Mouse (Mus musculus) layer of hippocampus, postnatal 10 days (tissue): ENCODE results near the gene Tbc1d30. TPM values are rescaled to one million over a fixed set of nuclear protein-coding genes. Genes with fewer than 3 reads are reported as not detected.
A peak's percentile ranks its signal among the peaks of the same experiment; 100 is the strongest.
"Not testable (repeated sequence)": the region's sequence is repeated elsewhere in the genome, so short reads cannot be mapped to it uniquely, and the experiment has no call there.

ENCODE experiments used
- DNase-seq, 2 experiments: peaks; one replicate each; pipeline ENCODE4 v3.0.0; 2021; ENCODE audit warnings: low spot score in 2 of 2
- total RNA-seq, 2 experiments: library from RNA; stranded (reverse); gene quantifications; 2 replicates each; pipeline ENCODE4 v1.2.3; 2021

The Tbc1d30 gene
- total RNA-seq, 2 experiments from 2014 or later, result 42.0 to 44.1 TPM

GRCm38 (mm10) chr10:121365781-121366272 lies 14.7 kb upstream of the Tbc1d30 start:
- DNase-seq, result no peak

GRCm38 (mm10) chr10:121364801-121365564 lies 13.9 kb upstream of the Tbc1d30 start, which contains the start of gene Gns:
Gene Gns (plus strand): TSS chr10:121365090.
- peak; percentile 85 to 88 for DNase-seq

GRCm38 (mm10) chr10:121364306-121364705 lies 13.2 kb upstream of the Tbc1d30 start:
- DNase-seq, result no peak

- no peak for DNase-seq
These were observed 12.1 kb upstream of the Tbc1d30 start for GRCm38 (mm10) chr10:121363201-121363600.

- DNase-seq, result no peak
These were observed 9.3 kb upstream of the Tbc1d30 start for GRCm38 (mm10) chr10:121360358-121360757.

- no peak for DNase-seq
These were observed 713 bp upstream of the Tbc1d30 start for GRCm38 (mm10) chr10:121351692-121352290.

- DNase-seq, result no peak
These were observed 567 bp downstream of the Tbc1d30 start for GRCm38 (mm10) chr10:121350357-121351065.

GRCm38 (mm10) chr10:121349244-121349643 lies 1.8 kb downstream of the Tbc1d30 start:
- DNase-seq, result no peak

GRCm38 (mm10) chr10:121343867-121344266 lies 7.2 kb downstream of the Tbc1d30 start:
- DNase-seq, result no peak

GRCm38 (mm10) chr10:121342260-121342659 lies 8.8 kb downstream of the Tbc1d30 start:
- no peak for DNase-seq

GRCm38 (mm10) chr10:121340754-121341593 lies 10.1 kb downstream of the Tbc1d30 start:
- no peak for DNase-seq

- DNase-seq, result not testable (repeated sequence)
These were observed 14.5 kb downstream of the Tbc1d30 start for GRCm38 (mm10) chr10:121336536-121336935.

- peak; percentile 60 to 68 for DNase-seq
These were observed 16.5 kb downstream of the Tbc1d30 start for GRCm38 (mm10) chr10:121334576-121334975.

- DNase-seq, result peak; percentile 58 to 73
These were observed 20.1 kb downstream of the Tbc1d30 start for GRCm38 (mm10) chr10:121330940-121331339.

GRCm38 (mm10) chr10:121329586-121329985 lies 21.5 kb downstream of the Tbc1d30 start:
- no peak for DNase-seq

GRCm38 (mm10) chr10:121326167-121326566 lies 24.9 kb downstream of the Tbc1d30 start:
- DNase-seq, result no peak

GRCm38 (mm10) chr10:121323493-121323892 lies 27.6 kb downstream of the Tbc1d30 start:
- DNase-seq, result no peak

- no peak for DNase-seq
These were observed 32.6 kb downstream of the Tbc1d30 start for GRCm38 (mm10) chr10:121318397-121318950.

- DNase-seq, result no peak
These were observed 34.7 kb downstream of the Tbc1d30 start for GRCm38 (mm10) chr10:121316361-121316760.
